Mouse (Mus musculus): ENCODE data around the gene Gm595. TPM values are rescaled to one million over a fixed set of nuclear protein-coding genes. Genes with fewer than 3 reads are reported as not detected.

Gm595 gene
- not detected for polyA plus RNA-seq (2017; shearing (Covaris generic))

DNA sequence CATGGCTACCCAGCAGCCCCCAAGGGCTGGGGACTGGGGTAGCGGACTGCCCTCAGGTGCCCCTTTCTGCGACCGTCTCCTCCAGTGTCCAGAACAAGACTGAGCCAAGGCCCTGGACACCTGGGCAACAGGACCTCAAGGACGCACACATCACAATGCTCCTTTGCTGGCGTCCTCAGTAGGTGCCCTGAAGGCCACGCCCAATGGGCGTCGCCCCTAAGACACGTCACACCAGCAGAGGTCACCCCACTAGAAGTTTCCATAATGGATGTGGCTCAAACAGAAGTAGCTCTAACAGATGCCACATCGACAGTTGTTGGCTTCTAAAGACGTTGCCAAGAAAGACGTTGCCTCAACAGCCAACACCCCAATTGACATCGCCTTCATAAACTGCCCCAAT is at the start of gene Gm595:
TSS of gene Gm595 (minus strand) at position 101 of the 400 bp plus-strand sequence.

Other genes with a start within 250 kb of the Gm595 start
- not detected for gene Gpr119, start 203.2 kb downstream of the Gm595 start, polyA plus RNA-seq (2017; shearing (Covaris generic))
- 10 to 100 TPM; 17.7 to 22.7 TPM for gene Rbmx2, start 182.7 kb downstream of the Gm595 start, polyA plus RNA-seq (2017; shearing (Covaris generic))

All from activated CD4-positive, CD25-positive, alpha-beta regulatory T cell (primary cell).